Mouse (Mus musculus) heart, adult 2 months (tissue): Measurements from ENCODE around the gene Srsf7.

ENCODE experiments used
- CTCF ChIP-seq: fragments of 200-600 bp; IDR thresholded peaks from 2 replicates; pipeline ENCODE4 v1.8.1; 2022; ENCODE audit warnings: antibody characterized with exemption, mild to moderate bottlenecking, moderate library complexity
- POLR2A ChIP-seq: fragments of 200-500 bp; IDR thresholded peaks from 2 replicates; pipeline ENCODE4 v1.6.1; 2011; ENCODE audit warnings: mild to moderate bottlenecking, low read depth, low read length, control low read depth; ENCODE audit not compliant: insufficient read depth

DNA sequence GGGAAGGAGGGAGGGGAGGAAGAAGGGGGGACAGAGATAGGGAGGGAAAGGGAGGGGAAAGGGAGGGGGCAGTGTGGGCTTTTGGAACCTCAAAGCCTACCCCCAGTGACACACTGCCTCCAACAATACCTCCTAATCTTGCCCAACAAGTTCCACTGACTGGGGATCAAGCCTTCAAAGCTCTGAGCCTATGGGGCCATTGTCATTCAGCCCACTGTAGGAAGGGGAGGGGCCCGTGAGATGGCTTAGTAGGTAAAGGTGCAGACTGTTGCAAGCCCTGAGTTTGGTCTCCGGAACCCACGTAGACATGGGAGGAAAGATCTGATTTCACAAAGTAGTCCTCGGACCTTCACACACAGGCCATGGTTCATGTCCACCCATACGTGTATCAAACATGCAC is 55.8 kb downstream of the Srsf7 start:
- TF ChIP-seq CTCF: no peak
- no peak for TF ChIP-seq POLR2A
